Mouse (Mus musculus) spleen, adult 18-20 months (tissue): ENCODE measurements around the gene Ggps1.

Experiments used
- DNase-seq, 2 experiments: peaks; one replicate each; pipeline ENCODE4 v3.0.0; 2022; ENCODE audit warnings: mixed read lengths in 2 of 2

Gene Ggps1

DNA sequence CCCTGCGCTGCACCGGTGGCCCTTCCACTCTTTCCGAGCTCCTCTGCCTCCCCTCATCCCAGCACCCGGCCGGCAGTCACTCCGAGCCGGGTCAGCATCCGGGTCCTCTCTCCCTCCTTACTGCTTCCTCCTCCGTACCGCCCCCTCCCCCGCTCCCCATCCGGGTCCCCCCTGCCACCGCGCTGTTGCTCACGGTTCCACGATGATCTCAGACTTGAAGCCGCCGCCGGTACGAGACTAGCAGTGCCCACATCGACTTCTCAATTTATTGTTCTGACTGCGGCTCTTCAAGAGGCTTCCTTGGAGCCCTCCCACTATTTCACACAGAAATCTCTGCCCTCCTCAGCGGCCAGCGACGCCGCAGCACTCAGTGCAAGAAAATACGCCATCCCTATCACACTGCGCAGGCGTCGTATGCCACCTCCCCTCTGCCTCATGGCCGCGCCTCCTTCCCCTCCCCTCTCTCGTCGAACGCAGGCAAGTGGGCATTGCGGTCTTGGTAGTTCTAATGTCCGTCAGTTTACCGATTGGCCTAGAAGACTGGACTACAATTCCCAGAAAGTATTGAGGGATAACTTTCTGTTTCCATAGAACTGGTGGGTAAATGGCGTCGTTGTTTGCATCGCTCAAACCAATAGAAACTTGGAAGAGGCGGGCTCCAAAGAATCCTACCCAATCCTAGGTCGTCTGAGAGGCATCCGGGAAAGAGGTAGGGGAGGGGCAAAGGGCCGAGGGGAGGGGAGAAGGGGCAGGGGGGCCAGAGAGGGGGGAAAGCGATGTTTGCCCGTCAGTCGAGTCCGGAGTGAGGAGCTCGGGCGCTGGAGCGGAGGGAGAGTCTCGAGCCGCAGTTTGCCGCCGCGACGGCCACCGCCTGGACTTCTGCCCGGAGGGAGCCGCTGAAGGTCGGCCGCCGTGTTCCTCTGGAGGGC lies at the start of gene Ggps1, which contains the start of gene Arid4b:
TSS of gene Ggps1 (minus strand) at position 476 of the 929 bp plus-strand sequence.
TSS of gene Arid4b (plus strand) at position 220 of the 929 bp plus-strand sequence.
- peak; percentile 90 to 95 for DNase-seq

DNA sequence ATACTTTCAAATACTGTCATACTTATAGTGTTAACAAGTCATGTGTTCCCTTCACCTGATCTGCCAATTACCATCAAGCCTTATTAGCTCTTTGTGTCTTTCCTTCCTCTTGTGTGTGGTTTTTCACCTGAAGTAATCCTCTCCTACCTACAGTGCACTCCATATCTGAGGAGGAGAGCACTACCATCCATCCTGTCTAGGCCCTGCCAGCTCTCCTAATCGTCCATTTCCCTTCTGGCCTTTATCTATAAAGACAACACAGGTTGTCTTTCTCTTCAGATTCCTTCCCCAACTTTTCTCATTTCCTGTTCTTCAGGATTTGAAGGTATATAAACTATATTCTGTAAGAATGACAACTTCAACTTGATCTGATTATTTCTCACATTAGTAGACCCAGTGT lies 47.9 kb upstream of the Ggps1 start:
- DNase-seq, result no peak

- no peak for DNase-seq
Measured at GRCm38 (mm10) chr13:14110154-14110873, 47.0 kb upstream of the Ggps1 start.

GRCm38 (mm10) chr13:14103026-14103425 lies 39.7 kb upstream of the Ggps1 start:
- no peak for DNase-seq

- no peak for DNase-seq
Measured at GRCm38 (mm10) chr13:14088669-14089068, 25.4 kb upstream of the Ggps1 start.

DNA sequence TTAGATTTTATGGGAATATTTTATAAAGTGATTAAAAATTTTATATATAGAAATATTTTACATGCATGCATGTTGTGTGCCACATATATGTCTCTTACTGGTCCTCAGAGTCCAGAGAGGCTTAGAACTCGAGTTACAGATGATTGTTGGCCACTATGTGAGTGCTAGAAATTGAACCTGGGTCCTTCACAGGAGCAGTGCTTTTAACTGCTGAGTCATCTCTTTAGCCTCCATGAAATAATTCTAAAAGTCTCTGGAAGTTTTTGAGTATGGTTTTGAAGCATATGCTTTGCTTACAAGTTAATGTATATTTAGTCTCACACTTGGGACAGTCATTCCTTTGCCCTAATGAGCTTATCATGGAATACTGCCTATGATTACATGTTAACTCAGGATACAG lies 12.0 kb upstream of the Ggps1 start:
- no peak for DNase-seq

GRCm38 (mm10) chr13:14074371-14074770 lies 11.1 kb upstream of the Ggps1 start:
- DNase-seq, result no peak

DNA sequence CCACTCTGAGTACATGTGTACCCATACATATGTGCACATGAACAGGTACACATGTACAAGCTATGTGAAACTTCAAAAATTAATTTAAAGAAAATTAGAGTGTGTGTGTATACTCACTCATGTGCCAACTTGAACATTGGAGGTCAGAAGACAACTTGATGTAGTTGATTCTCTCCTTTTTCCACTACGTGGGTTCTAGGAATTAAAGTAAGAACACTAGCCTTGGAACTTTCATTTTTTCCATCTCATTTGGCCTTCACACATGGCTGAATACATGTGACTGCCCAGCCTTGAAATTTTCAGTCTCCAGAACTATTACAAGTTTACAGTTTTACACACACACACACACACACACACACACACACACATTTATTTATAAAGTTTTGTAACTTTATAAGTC lies 6.0 kb upstream of the Ggps1 start:
- no peak for DNase-seq

- DNase-seq, result no peak
Measured at GRCm38 (mm10) chr13:14068035-14068434, 4.7 kb upstream of the Ggps1 start.

DNA sequence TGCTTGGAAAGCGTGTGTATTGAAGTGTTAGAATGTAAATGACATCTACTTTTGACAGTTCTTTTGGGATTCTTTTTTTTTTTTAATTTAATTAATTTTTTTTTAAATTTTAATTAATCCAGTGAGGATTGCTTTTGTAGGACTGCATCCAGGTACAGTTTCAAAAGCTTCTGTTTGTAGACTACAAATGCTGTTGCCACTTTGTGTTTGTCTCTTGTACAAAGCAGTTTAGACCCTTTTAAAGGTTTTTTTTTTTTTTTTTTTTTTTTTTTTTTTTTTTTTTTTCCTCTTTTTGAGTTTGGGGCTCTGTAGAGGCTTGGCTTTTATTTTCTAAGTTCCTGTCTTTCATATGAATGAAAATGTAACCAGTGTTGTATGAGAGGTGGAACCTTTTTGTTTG lies 2.4 kb upstream of the Ggps1 start:
- no peak for DNase-seq

DNA sequence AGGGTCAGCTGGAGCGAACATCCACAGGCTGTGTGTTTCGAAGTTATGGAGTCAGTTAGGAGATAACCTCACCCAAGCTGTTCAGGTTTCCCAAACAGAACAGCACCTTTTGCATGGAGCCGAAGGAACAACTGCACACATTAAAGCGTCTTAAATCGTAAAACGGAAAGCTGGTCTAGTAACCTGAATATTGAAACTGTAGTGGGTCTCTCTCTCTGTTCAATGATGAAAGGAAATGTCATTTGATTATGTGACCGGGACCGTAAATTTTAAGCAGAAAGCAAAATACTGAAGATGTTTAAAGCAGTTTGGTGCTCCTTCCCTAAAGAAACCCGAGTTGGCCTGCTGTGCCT lies 1.7 kb upstream of the Ggps1 start:
- DNase-seq, result no peak

GRCm38 (mm10) chr13:14064341-14065027 lies 1.2 kb upstream of the Ggps1 start:
- peak; percentile 53 to 61 for DNase-seq

DNA sequence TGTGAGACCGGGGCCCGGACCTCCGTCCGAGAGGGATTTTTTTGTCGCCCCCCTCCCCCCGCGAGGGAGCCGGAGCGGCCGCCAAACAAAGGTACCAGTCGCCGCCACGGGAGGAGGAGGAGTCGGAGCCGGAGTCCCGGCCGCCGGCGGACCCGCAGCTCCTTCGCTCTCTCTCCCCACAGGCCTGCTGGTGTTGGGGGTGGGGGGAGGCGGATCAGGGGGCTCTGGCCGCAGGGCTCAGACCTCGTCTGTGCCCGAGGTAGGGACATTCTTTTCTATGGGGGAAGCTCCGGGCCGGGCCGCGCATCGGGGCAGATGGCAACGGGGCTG lies 619 bp upstream of the Ggps1 start:
- DNase-seq, result no peak

DNA sequence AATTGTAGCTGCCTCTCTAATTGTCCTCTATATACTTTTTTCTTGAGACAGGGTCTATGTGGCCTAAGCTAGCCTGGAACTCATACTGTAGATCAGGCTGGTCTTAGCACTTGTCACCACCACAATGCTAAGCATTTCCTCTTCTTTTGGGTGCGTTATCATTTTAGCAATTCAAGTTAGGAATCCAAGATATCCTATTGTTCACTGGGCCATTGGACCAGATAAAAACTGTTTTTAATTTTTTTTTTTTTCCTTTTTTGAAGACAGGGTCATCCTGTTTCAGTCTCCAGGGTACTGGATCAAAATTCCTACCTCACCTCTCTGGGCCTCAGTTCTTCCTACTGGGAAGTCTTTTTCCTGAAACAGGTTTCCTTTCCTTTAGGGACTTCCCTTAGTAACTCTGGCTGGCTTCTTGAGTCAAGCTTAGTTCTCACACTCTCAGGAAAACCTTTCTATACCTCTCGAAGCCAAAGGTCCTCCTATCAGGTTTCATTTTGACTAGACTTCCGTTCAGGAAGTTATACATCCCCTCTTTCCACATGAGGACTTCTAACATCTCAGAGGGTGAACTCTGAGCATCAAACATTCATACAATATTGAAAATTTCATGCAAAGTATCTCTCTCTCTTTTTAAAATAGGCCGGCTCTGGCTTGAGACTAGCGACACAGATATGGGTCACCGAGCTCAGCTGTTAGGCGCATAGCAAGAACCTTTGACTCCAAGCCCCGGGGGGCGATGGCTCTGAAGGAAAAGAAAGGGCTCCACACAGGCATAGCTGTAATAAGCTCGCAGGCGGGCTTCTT lies 877 bp downstream of the Ggps1 start:
- DNase-seq, result no peak

DNA sequence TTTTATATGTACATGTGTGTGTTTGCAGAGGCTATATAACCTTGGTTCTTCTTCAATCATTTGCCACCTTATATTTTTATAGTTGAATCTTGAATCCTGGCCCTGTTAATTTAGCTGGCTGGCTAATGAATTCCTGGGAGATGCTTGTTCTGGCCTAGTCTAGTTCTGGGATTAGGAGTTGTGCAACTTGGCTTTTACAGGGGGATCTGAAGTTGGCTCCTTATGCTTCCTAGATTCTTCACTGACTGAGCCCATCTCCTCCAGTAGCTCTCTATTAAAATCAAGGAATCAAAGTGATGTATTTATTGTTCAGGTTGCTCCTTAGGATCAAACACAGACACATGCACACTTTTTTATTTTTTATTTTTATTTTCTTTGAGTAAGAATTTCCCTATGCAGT lies 3.7 kb downstream of the Ggps1 start:
- DNase-seq, result no peak

DNA sequence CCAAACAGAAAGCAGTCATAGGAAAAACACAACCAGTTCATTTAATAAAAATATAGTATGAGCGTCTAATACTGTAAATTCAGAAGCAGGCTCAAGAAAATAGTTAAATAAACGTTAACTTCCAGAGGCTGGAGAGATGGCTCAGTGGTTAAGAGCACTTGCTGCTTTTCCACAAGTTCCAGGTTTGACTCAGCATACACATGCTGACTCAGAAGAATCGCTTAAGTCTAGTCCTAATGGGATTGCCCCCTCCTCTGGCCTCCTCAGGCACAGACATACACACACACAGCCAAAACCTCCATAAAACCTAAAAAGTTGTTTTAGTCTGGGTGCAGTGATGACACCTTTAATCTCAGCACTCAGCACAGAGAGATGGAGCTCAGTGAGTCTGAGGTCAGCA lies 6.5 kb downstream of the Ggps1 start:
- no peak for DNase-seq

- DNase-seq, result no peak
Measured at GRCm38 (mm10) chr13:14049878-14050277, 13.4 kb downstream of the Ggps1 start.

DNA sequence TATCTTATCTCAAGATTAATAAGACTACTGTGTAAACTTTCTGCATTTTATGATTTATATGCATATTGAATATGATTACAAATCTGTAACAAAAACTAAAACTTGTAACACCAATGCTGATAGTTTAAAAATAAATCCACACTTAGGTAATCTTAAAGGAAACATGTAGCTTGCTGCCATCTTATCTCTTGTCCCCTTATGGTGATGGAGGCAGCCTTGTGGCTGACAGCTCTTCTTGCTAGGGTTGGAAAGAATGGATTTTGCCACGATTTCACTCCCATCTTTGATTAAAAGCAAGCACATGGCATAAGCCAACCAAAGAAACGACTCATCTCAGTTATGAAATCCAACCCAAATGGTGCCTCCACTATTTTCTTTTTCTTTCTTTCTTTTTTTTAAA lies 18.8 kb downstream of the Ggps1 start:
- DNase-seq, result no peak

DNA sequence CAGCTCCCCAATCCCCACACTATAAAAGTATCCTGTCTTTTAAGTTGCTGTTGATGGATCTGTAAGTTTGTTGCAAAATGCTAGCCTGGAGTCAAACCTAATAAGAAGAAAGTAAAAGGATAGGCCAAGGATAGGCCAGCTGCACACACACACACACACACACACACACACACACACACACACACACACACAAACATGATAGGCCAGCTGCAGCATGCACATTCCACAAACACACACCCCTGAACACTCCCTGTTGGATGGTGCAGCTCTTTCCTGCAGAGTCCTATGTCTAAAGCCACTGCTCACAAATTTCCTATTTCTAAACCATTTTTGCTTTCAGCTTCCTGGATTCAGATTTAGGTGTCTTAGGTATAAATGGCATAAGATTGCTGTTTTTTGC lies 19.4 kb downstream of the Ggps1 start:
- DNase-seq, result no peak

DNA sequence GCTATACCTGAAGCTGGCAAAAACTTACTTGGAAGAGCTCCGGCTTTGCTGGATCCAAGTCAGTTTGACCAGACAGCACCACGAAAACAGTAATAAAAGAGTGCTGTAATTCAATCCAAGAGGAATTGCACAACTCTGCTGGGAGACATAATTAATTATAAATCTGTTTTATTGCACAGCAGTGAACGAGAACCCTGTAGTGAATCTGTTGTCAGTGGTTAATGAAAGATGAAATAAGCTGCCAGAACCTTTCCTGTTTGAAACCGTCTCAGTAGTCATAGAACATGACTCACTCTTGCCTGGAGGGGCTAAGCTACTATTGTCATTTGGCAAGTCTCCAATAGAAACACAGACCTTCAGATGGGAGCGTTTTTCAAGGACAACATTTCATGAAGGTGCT lies 23.1 kb downstream of the Ggps1 start:
- DNase-seq, result no peak

DNA sequence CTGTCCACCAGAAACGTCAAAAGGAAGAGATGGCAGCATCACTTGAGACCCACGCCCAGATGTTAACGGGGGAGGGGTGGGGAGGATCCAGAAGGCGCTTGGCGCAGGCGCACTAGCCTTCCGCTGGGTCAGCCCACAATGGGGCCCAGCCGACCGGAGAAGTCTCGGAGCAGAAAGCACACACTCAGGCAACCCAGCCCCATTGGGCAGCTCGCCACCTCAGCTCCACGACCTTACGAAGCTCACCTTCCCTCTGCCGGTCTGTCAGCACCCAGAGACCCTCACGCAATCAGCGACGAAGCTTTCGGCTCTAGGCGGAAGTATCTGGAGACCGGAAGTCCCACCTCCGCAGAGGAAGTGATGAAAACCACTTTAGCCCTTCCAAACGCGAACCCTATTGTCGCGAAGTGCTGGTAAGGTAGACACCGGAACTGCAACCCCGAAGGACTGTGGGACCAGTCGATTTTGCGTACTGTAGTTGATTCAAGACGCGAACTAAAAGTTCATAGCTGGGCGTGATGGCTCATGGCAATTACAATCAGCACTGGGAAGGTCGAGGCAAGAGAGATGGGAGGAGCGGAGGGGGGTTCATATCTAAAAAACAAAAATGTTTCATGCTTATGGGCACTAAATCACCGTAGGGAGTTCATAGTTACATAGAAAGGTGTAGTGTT lies 23.9 kb downstream of the Ggps1 start, which contains the start of gene Tbce:
TSS of gene Tbce (minus strand) at position 347 of the 674 bp plus-strand sequence.
- peak; percentile 80 to 86 for DNase-seq

DNA sequence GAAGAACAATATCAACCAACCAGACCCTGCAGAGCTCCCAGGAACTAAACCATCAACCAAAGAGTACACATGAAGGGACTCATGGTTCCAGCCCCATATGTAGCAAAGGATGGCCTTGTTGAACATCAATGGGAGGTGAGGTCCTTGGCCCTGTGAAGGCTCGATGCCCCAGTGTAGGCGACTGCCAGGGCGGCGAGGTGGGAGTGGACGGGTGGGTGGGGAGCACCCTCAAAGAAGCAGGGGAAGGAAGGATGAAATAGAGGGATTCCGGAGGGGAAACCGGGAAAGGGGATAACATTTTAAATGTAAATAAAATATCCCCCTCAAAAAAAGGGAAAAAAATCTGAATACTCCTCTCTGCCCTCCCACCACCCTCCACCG lies 24.4 kb downstream of the Ggps1 start:
- peak in 1 of 2 experiments; percentile 9 for DNase-seq
